Mouse (Mus musculus) liver, postnatal 0 days (tissue): ENCODE results near the gene Pabpc1l.

ENCODE experiments used
- CTCF ChIP-seq: sonication (generic); IDR thresholded peaks from 2 replicates; pipeline ENCODE4 v1.5.1; 2016; ENCODE audit warnings: antibody characterized with exemption, low read depth
- EP300 ChIP-seq: IDR thresholded peaks from 2 replicates; pipeline ENCODE4 v1.6.1; 2016; ENCODE audit warnings: antibody characterized with exemption, low read depth, mild to moderate bottlenecking

DNA sequence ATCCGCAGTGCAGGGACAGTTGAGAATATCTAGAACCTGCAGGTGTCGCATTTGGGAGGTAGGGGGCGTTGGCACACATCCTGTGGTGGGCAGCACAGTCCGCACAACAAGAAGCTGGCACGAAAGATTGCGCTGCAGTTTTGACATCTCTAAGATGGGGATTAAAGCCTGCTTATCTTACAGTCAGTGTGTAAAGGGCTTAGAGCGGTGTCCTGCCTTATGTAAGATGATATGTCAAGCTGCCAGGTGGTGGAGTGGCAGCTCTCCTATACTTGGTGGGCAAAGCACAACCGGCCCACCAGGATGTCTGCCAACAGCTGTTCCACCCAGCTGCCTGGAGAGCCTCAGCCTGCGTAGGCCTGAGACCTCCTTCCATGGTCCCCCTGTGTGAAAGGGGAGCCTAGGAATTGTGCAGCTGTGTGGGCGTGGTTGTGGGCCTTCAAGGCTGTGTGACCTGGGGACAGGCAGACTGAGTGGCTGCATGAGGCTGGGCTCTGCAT is 11.3 kb downstream of the Pabpc1l start:
- peak; percentile 39 for TF ChIP-seq CTCF
- TF ChIP-seq EP300: no peak; the same call in 1 of the 2 replicates
